Mouse (Mus musculus) layer of hippocampus, postnatal 36 days (tissue): ENCODE measurements around the gene Nprl3. TPM values are rescaled to one million over a fixed set of nuclear protein-coding genes. Genes with fewer than 3 reads are reported as not detected.
"Not testable (repeated sequence)": the region's sequence is repeated elsewhere in the genome, so short reads cannot be mapped to it uniquely, and the experiment has no call there.

Experiments
- DNase-seq, 2 experiments: peaks; one replicate each; pipeline ENCODE4 v3.0.0; 2022
- total RNA-seq, 2 experiments: library from RNA; stranded (reverse); gene quantifications; 2 replicates each; pipeline ENCODE4 v1.2.3; 2021

The Nprl3 gene
- total RNA-seq, 2 experiments from 2014 or later, result 47.3 to 61.2 TPM

DNA sequence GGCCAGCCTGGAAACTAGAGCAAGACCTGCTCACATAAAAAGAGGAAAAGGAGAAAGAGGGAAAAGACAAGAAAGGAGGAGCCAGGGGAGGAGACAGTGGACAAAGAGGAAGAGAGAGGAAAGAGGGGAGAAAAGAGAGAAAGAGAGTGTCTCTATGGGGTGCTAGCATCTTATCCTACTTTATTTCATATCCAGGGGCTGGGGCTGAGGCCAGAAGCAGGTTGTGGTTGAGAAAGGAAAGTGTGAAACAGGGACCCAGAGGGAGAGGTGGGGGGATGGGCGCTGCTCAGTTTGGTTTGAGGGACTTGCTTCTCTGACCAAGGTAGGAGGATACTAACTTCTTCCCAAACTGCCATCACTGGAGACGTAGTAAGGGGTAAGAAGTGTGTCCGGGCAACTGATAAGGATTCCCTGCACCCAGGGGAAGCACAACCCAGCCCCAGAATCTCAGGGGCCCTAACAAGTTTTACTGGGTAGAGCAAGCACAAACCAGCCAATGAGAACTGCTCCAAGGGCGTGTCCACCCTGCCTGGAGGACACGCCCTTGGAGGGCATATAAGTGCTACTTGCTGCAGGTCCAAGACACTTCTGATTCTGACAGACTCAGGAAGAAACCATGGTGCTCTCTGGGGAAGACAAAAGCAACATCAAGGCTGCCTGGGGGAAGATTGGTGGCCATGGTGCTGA lies 15.7 kb upstream of the Nprl3 start, which contains the start of gene Hba-a1:
Gene Hba-a1, plus strand, starts transcription at position 421 of the 687 bp plus-strand sequence.
- DNase-seq, result not testable (repeated sequence)

DNA sequence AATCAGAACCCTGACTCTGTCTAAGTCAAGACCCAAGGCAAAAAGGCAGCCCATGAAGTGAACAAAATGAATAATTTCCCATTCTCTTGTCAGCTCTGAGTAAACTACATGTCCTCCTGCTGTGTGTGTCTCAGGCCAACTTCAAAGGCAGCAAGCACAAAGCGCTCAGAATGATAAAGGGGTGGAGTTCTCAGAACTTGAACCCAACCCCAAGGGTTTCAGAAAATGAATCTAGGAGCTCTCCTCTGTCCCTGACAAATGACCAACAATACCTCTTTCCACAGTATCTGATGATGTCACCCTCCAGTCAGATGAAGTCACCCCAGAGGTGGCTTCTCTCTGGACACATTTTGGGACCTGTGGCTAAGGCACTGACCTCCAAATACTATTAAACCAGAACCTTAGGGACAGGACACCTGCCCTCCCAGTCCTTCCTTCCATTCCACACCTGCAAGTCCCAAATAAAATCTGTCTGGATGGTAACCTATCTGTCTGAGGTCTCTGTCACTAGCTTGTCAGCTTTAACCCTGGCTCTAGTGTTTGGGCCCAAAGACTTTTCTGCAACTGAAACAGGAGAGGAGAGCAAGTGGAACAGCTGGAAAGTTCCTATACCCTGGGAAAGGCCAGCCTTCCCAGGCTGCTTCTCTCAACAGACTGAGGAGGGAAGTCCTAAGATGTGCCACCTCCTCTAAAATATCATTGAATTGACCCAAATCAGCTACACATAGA lies 14.1 kb upstream of the Nprl3 start:
- DNase-seq, result no peak

DNA sequence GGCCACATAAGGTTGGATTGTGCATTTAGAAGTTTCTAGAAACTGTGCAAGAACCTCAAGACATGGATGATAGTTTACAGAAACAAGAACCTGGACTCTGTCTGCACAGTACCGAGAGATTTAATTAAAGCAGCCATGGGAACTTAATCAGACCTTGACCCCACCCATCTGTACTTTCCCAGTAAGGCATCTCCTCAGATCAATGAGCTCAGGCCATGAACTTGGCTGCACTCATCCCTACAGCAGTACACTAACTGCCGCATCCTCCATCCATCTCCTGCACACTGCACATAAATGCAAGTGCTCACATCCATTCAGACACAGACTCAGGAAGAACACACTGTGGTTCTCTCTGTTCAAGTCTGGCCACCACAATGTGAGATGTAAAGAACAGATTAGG lies 13.1 kb upstream of the Nprl3 start:
- DNase-seq, result no peak

DNA sequence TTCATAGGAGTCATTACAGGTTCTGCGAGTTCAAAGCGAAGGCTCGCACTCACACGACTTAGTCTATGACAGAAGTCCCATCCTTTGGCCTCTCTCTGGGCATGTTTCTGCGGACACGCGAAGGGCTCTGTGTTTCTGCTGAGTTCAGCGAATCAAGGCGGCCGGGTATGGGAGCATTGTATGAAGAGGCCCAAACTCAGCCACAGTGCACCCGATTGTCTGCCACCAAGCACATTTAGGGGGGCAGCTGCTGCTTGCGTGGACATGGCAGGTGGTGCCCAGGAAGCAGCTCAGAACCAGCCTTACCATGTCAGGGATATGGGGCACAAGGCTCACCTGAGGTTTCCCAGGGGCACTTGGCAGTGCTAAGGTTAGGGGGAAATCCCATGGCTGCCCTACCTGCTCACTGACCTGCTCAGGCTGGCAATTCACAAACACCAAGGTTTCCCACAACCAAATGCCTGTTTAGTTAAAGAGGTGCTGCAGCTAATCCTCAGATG lies 11.0 kb upstream of the Nprl3 start:
- DNase-seq, result no peak

DNA sequence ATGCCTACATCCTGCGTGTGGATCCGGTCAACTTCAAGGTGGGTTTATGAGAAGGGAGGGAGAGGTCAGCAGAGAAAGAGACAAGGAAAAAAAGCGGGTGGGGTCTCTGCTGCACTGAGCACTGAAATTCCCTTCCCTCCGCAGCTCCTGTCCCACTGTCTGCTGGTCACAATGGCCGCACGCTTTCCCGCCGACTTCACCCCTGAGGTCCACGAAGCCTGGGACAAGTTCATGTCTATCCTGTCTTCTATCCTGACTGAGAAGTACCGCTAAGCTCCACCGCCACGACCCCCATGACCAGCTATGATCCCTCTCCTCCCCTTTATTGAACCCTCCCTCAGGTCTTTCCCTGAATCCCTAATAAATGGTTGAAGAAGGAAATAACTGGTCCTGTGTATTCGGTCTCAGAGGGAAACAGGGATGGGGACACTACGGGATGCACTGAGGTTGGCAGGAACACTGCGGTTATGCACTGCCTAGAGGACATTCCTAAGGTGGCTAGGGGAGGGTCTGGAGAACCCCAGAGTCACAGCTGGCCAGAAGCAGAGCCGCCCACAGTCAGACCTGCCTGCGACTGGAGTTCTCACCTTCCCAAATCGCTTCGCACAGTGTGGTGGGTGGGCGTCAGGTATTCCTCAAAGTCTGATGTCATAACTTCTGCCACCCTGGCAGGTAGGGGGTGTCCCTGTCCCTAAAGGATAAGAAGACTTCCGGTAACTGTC lies 10.4 kb upstream of the Nprl3 start:
- no peak for DNase-seq

DNA sequence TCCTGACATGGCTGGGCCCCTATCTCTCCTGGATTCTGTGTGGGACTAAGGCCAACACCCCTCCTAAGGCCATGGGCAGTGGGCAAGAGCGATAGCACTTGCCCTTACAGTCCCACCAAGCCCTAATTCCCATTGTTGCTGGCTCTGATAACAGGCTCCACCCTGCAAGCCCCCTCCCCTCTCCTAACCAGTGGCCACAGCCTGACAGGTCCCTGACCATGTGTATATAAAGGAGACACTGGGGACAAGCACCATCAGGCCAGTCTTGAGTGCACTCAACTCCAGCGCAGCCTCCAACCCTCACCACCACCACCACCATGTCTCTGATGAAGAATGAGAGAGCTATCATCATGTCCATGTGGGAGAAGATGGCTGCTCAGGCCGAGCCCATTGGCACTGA lies 8.8 kb upstream of the Nprl3 start, which contains the start of gene Hba-x:
Gene Hba-x, plus strand, starts transcription at position 54 of the 400 bp plus-strand sequence.
- no peak for DNase-seq

DNA sequence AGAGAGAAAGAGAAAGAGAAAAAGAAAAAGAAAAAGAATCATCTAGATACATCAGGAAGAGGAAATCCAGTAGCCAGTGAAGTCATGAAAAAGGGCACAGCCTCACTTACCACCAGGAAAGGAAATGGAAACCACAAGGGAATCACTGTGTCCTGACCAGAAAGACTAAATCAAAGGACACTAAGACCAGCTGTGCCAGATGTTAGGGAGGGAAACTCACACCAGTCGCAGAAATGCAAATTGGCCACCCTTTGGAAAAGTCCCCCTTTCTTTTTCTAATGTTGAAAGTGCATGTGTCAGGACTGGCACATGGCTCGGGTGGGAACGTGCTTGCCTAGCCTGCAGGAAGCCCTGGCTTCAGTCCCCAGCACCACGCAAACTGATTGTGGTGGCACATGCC lies 3.7 kb upstream of the Nprl3 start:
- DNase-seq, result no peak

DNA sequence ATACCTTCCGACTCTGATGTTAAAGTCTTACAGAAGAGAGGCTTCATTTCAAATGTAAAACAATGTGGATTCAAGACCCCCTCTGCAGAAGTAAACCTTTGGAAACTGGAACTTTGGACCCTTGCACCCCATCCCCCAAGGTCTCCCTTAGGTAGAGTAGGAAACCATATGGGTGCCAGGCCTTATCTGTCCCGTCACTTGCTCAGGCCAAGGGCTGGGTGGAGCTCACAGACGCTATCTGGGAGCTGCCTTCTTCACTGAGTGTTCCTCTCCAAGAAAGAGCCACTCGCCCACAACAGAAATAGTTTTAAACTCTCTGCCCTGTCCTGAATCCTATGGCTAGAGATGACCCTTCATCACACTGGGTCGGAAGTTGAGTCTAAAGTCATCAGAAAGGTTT lies 1.4 kb upstream of the Nprl3 start:
- DNase-seq, result no peak

DNA sequence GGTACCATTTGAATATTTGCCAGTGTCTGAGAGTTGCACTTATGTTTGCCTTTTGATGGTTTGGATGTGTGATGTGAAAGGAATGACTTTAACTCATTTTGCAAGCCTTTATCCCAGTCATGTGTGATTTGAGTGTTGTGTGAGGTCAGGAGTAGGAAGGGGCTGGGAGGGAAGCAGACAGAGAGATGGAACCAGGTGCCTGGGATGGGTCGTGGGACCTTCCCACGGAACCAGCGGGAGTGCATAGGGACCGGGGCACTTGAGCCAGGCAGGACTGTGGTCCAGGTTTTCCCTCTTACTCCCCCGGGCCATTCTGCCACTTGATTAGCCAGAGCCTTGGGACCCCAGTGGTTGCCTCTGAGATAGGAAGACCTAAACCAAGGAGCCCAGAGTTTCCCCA lies 457 bp upstream of the Nprl3 start:
- DNase-seq, result no peak

DNA sequence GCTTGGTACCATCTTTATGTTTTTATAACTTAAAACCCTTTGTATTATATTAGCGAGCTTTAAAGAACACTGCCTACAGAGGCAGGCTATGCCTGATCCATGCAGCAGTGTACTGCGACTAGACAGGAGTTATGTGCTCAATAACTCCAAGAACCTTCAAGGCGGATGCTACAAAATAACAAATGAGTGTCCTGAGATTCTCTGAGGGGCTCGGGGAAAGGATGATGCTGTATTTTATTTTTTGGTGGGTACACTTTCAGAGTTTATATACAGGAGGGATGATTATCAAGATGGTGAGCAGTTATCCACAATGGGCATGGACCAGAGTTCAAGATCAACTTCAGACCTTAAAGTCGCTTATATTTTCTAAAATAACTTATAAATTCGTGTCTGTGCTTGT lies 731 bp downstream of the Nprl3 start:
- no peak for DNase-seq

DNA sequence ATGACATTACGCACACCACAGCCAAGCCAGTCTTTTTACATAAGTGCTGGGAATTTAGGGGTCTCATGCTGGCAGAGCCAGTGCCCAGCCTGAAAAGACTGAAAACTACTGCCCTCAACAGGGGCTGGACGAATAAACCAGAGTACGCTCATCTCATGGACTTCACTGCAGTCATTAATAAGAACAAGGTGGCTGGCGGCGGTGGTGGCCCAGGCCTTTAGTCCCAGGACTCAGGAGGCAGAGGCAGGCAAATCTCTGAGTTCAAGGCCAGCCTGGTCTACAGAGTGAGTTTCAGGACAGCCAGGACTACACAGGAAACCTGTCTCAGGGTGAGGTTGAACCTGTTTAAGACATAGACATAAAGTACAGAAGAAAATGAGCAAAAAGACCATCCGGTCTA lies 1.3 kb downstream of the Nprl3 start:
- DNase-seq, result no peak

DNA sequence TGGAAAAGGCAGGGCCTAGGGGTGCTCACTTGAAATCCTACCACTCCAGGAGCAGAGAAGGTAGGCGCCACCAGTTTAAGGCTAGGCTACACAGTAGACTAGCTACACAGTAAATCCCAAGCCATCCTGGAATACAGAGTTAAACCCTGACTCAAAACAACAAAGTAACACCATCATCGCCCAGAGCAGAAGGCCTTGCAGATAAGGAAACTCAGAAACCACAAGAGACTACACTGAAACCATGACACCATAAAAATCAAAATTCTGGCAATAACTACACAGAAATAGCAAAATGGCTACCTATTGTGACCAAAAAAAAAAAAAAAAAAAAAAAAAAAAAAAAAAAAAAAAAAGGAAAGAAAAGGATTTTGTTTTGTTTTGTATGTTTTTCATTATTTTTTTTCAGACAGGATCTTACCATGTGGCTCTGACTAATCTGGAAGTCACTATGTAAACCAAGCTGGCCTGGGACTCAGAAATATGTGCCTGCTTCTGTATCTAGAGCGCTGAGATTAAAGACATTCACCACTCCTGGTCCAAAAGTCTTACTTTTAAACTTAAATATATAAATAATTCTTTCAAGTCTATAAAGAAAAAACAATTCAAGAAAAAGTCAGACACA lies 2.3 kb downstream of the Nprl3 start:
- no peak for DNase-seq

DNA sequence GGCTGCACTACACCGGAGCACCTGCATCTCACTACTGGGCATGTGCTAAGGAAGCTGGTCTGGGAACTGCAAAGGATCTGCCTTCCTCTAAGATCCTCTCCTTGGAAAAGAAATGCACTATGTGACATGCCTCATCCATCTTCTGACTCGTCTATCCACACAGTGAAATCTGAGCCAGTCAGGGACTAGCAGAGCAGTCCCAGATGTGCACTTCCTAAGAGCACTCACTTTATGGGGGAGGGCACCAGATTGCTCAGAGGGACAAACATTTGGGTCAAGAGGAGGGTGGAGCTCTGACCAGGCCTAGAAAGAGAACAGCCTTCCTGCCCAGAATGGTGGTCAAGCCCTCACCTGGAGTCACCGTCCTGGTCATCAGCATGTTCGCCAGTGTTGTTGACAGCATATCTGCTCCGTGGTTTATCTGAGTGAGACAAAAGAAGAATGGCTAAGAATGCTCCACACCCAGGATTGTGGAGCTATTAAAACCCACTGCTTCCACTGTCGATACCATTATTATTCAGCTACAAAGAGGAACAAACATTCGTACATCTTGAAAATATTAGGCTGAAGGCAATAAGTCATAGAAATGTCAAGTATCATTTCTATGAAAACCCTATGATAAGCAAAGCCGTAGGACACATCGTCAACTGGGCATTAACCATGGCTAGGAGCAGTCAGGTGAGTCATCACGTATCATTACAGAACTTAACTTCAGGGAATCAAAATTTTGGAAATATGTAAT lies 4.7 kb downstream of the Nprl3 start:
- no peak for DNase-seq

DNA sequence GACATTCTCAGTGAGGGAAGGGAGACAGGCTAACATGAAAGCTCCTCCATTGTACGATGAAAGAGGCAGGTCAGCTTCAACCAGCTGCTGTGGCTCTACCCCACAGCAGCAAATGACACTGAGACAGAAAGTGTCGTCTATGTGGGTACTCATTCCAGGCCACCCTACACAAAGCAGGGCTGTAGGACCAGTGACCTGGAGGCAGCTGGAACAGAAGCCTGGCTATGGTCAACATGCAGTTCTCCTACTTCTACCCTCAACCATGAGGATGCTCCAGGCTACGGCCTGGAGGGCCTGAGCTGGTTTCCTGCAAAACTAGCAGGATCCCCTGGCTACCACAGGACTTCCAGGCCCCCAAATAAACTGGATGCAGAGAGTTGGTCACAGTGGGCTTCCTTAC lies 10.9 kb downstream of the Nprl3 start:
- no peak for DNase-seq

DNA sequence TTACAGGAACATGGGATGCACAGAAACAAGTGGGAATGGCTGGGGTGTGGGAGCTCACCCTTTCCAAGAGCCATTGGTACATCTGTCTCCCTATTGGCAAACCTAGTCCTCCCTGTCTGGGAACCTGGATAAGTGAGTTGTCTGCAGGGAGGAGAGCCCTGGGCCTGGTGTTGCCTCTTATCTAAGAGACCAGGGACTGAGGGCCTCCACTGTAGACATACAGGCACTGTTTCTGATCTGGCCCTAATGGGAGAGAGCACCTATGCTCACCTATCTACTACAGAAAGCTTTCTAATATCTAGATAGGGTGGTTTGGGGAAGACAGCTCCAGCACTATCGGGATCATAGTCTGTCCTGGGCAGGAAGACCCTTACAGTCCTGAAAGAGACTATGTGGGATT lies 11.4 kb downstream of the Nprl3 start:
- no peak for DNase-seq

DNA sequence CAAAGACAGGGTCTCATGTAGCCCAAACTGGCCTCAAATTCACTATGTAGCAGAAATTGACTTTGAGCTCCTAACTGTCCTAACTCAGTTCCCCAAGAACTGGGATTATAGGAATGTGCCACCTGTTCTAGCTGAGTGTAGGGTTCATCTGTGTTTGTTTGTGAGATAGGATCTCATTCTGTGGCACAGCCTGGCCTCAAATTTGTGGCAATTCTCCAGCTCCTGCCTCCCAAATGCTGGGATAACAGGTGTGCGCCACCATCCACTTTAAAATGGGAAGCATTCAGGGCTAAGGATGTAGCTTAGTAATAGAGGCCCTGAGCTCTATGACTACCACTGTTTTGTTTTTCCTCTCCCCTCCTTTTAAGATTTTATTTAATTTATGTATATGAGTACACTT lies 14.4 kb downstream of the Nprl3 start:
- DNase-seq, result no peak

DNA sequence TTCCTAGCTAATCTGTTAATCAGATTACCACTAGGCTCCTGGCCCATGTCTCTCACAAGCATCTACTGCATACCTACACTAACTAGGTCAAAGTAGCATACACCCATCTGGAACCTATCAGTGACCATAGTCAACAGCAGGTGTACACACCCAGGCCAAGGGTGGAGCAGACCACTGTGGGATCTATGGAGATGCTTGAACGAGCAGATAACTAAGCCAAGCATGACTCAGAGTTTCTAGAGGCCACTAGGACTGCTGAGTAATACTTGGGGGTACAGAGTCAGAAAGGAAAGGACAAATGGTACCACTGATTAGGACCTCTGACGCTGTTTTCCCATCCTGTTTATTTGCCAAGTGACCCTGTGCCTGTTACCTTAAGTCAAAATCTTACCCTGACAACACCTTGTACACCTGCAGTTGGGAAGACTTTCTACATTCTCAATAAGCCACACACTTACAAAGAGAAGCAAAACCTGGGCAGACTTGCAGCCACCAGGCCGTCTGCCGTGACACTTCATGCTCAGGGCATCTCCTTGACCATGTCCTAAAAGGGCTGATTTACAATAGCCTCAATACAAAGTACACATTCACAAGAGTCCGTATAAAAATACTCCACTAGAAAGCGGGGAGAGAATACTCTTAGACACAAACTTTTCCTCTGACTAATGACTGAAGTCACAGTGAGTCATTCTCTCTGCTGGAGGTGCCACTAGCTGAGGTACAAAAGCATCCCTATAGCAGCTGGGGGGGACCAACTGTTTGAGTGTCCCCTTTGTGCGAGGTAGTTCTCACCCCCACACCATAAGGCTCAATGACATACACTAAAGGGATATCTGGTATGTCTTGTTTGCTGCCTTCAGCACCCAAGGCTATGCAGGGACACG lies 16.4 kb downstream of the Nprl3 start:
- no peak for DNase-seq

DNA sequence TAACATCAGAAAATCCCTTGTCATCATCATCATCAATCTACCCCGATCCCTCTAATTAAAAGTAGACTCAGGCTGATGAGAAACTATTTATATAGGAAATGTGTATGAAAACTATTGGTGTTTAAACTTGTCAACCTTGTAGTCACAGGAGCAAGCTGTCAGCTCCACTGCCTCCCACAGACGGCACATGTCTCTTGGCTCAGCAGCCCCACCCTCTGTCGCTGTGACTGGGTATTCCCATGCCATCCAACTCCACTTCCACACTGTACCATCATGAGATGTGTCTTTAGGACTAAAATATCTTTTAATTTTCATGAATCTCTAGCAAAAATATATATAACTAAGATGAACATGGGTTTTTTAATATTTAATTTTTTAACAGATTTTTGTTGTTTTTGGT lies 19.2 kb downstream of the Nprl3 start:
- DNase-seq, result no peak

DNA sequence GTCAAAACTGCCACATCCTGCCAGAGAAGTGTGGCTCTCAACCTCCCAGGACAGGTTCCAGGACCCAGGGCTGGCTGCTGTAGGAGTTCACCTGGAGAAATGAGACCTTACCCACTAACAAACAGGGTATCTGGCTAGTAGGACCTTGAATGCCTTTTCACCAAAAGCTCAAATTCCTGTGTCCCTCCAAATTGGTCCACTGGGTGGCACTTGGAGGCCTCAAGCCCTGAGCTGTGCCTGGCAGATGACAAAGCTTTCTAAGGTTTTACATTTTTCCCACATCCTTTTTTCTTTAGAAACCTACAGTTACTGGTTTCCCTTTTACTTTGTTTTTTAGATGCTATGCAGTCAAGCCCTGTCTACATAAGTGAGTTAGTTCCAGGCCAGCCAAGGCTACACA lies 20.4 kb downstream of the Nprl3 start:
- no peak for DNase-seq

DNA sequence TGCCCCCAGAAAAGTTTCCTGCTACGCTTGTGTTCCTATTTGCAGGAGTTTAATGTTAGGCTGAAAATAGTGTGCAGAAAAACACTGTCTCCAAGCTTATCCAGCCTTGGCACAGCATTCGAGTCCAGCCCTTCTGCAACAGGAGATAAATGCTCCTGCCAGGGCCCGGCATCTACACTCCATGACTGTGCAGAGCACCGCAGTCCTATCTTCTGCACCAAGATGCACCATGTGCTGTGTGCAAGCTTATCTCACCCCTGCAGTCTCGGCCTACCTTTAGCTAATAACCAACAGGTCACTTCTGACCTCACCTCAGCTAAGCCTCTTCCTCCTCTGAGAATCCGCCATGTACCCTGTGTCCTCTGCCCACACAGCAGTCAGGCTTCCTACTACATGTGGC lies 21.9 kb downstream of the Nprl3 start:
- DNase-seq, result no peak

DNA sequence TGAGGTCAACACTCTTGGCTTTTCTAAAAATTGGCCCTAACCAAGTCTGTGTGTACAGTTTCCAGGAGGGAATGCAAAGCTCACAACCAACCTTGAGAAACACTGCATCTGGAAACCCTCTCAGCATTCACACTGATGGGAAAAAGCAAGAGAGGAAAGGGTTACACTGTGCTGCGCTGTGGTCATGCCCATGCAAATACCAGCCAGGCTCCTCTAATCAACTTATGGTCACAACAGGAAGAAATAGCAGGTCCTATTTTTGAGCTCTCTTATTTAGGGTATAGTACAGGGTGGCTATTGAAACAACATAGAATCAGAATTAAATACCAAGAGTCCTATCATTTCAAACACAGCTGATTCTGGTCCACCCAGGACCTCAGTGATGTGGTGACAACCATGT lies 22.9 kb downstream of the Nprl3 start:
- DNase-seq, result no peak
